Mouse (Mus musculus) limb, embryonic 15.5 days (tissue): ENCODE results near the gene Mgll. TPM values are rescaled to one million over a fixed set of nuclear protein-coding genes. Genes with fewer than 3 reads are reported as not detected.

Experiments used
- ATAC-seq: fragments of 200-750 bp; cut with Nextera tagmentation; 2 replicates; pipeline ENCODE4 v1.8.0; 2017; ENCODE audit warnings: low read depth, moderate TSS enrichment; ENCODE audit not compliant: insufficient number of reproducible peaks, low FRiP score, low TSS enrichment
- H3K27ac ChIP-seq: fragments of 300-500 bp; sonication (generic); 2 replicates; pipeline ENCODE4 v1.5.1; 2015; ENCODE audit warnings: moderate library complexity, mild to moderate bottlenecking, inconsistent platforms
- H3K27me3 ChIP-seq: fragments of 300-500 bp; sonication (generic); 2 replicates; pipeline ENCODE4 v1.6.1; 2015; ENCODE audit warnings: inconsistent platforms
- H3K36me3 ChIP-seq: fragments of 300-500 bp; sonication (generic); 2 replicates; pipeline ENCODE4 v1.6.1; 2015; ENCODE audit warnings: inconsistent platforms
- H3K4me1 ChIP-seq: fragments of 300-500 bp; sonication (generic); 2 replicates; pipeline ENCODE4 v1.6.1; 2015; ENCODE audit warnings: inconsistent platforms
- H3K4me2 ChIP-seq: fragments of 300-500 bp; sonication (generic); 2 replicates; pipeline ENCODE4 v1.6.1; 2015; ENCODE audit warnings: mild to moderate bottlenecking, inconsistent platforms
- H3K4me3 ChIP-seq: fragments of 300-500 bp; sonication (generic); 2 replicates; pipeline ENCODE4 v1.5.1; 2015; ENCODE audit warnings: mild to moderate bottlenecking, inconsistent platforms
- H3K9ac ChIP-seq: fragments of 300-500 bp; sonication (generic); 2 replicates; pipeline ENCODE4 v1.6.1; 2015; ENCODE audit warnings: inconsistent platforms
- H3K9me3 ChIP-seq: fragments of 300-500 bp; sonication (generic); 2 replicates; pipeline ENCODE4 v1.6.1; 2016; ENCODE audit warnings: inconsistent platforms
- WGBS: fragments of 180-500 bp; shearing (Covaris S2); methylation state at CpG from one replicate; pipeline ENCODE4 v1.1.7; 2015; 5-methylcytosine and 5-hydroxymethylcytosine counted together
- polyA plus RNA-seq: library from polyadenylated mRNA; unstranded; fragments of >200 nt; fragmentation: Nextera tagmentation; extraction: Ambion mirVana; gene quantifications from 2 replicates; pipeline ENCODE4 v1.2.1, GENCODE M21; 2015

The Mgll gene
- polyA plus RNA-seq, 1 experiment from 2014 or later: 21.9 TPM

GRCm38 (mm10) chr6:88829579-88829978, 105.4 kb downstream of the Mgll start:
- Histone ChIP-seq H3K27me3 (no peaks in the 10 kb centered on the region), H3K9ac (no peak overlapping the region), H3K27ac (no peak overlapping the region), H3K4me3 (no peak overlapping the region), H3K9me3 (no peaks in the 10 kb centered on the region), H3K36me3 (no peaks in the 10 kb centered on the region), H3K4me2 (no peak overlapping the region), H3K4me1 (peaks cover 21% of the 10 kb centered on the region)
- WGBS: 87% methylated on average over 4 of the region's 4 CpGs
- no peak for ATAC-seq

- Histone ChIP-seq H3K9me3 (no peaks in the 10 kb centered on the region), H3K4me3 (no peak overlapping the region), H3K4me1 (peaks cover 21% of the 10 kb centered on the region), H3K27me3 (no peaks in the 10 kb centered on the region), H3K9ac (no peak overlapping the region), H3K4me2 (no peak overlapping the region), H3K36me3 (no peaks in the 10 kb centered on the region), H3K27ac (no peak overlapping the region)
- no peak for ATAC-seq
- WGBS: 85% methylated on average over 6 of the region's 6 CpGs
Observed at GRCm38 (mm10) chr6:88830112-88830702, 106.0 kb downstream of the Mgll start.

- Histone ChIP-seq H3K4me1 (peaks cover 17% of the 10 kb centered on the region), H3K9me3 (no peaks in the 10 kb centered on the region), H3K4me2 (no peak overlapping the region), H3K36me3 (peaks cover 7% of the 10 kb centered on the region), H3K27ac (no peak overlapping the region), H3K9ac (no peak overlapping the region), H3K4me3 (no peak overlapping the region), H3K27me3 (no peaks in the 10 kb centered on the region)
- 26% methylated on average over 8 of the region's 8 CpGs for WGBS
- no peak for ATAC-seq
Observed at GRCm38 (mm10) chr6:88831456-88831855, 107.2 kb downstream of the Mgll start.

GRCm38 (mm10) chr6:88832663-88833062, 108.5 kb downstream of the Mgll start:
- 77% methylated on average over 5 of the region's 5 CpGs for WGBS
- Histone ChIP-seq H3K27ac (no peak overlapping the region), H3K36me3 (peaks cover 18% of the 10 kb centered on the region), H3K27me3 (no peaks in the 10 kb centered on the region), H3K4me3 (no peak overlapping the region), H3K4me1 (peaks cover 5% of the 10 kb centered on the region), H3K4me2 (no peak overlapping the region), H3K9ac (no peak overlapping the region), H3K9me3 (no peaks in the 10 kb centered on the region)
- no peak for ATAC-seq

- Histone ChIP-seq H3K27ac (no peak overlapping the region), H3K9me3 (no peaks in the 10 kb centered on the region), H3K27me3 (no peaks in the 10 kb centered on the region), H3K9ac (no peak overlapping the region), H3K4me1 (peaks cover 3% of the 10 kb centered on the region), H3K36me3 (peaks cover 26% of the 10 kb centered on the region), H3K4me2 (no peak overlapping the region), H3K4me3 (no peak overlapping the region)
- 81% methylated on average over 5 of the region's 5 CpGs for WGBS
- no peak for ATAC-seq
Observed at GRCm38 (mm10) chr6:88833340-88834140, 109.3 kb downstream of the Mgll start.

- Histone ChIP-seq H3K4me1 (peaks cover 3% of the 10 kb centered on the region), H3K36me3 (peaks cover 40% of the 10 kb centered on the region), H3K9me3 (no peaks in the 10 kb centered on the region), H3K27ac (no peak overlapping the region), H3K27me3 (no peaks in the 10 kb centered on the region), H3K9ac (no peak overlapping the region), H3K4me2 (no peak overlapping the region), H3K4me3 (no peak overlapping the region)
- ATAC-seq: no peak
- 56% methylated on average over 5 of the region's 5 CpGs for WGBS
Observed at GRCm38 (mm10) chr6:88835047-88835446, 110.8 kb downstream of the Mgll start.

GRCm38 (mm10) chr6:88836178-88836819, 112.1 kb downstream of the Mgll start:
- H3K4me3 ChIP-seq: no peak overlapping the region
- H3K36me3 ChIP-seq: peaks cover 40% of the 10 kb centered on the region
- ATAC-seq: no peak
- H3K4me1 ChIP-seq: peaks cover 12% of the 10 kb centered on the region
- H3K27ac ChIP-seq: no peak overlapping the region
- H3K9ac ChIP-seq: no peak overlapping the region
- WGBS: 89% methylated on average over 28 of the region's 28 CpGs
- H3K9me3 ChIP-seq: no peaks in the 10 kb centered on the region
- H3K27me3 ChIP-seq: no peaks in the 10 kb centered on the region
- no peak overlapping the region for H3K4me2 ChIP-seq

- H3K36me3 ChIP-seq: peaks cover 40% of the 10 kb centered on the region
- peaks cover 15% of the 10 kb centered on the region for H3K4me1 ChIP-seq
- WGBS: 90% methylated on average over 12 of the region's 12 CpGs
- no peak overlapping the region for H3K27ac ChIP-seq
- H3K9me3 ChIP-seq: no peaks in the 10 kb centered on the region
- no peak overlapping the region for H3K4me3 ChIP-seq
- H3K9ac ChIP-seq: no peak overlapping the region
- ATAC-seq: no peak
- no peaks in the 10 kb centered on the region for H3K27me3 ChIP-seq
- no peak overlapping the region for H3K4me2 ChIP-seq
Observed at GRCm38 (mm10) chr6:88837999-88838398, 113.8 kb downstream of the Mgll start.

GRCm38 (mm10) chr6:88838613-88839012, 114.4 kb downstream of the Mgll start:
- no peak overlapping the region for H3K9ac ChIP-seq
- H3K4me3 ChIP-seq: no peak overlapping the region
- H3K36me3 ChIP-seq: peaks cover 40% of the 10 kb centered on the region
- no peak for ATAC-seq
- H3K4me1 ChIP-seq: peaks cover 21% of the 10 kb centered on the region
- 91% methylated on average over 10 of the region's 10 CpGs for WGBS
- no peaks in the 10 kb centered on the region for H3K9me3 ChIP-seq
- H3K4me2 ChIP-seq: no peak overlapping the region
- H3K27me3 ChIP-seq: no peaks in the 10 kb centered on the region
- no peak overlapping the region for H3K27ac ChIP-seq

GRCm38 (mm10) chr6:88839135-88839970, 115.1 kb downstream of the Mgll start:
- Histone ChIP-seq H3K9me3 (no peaks in the 10 kb centered on the region), H3K9ac (no peak overlapping the region), H3K27me3 (no peaks in the 10 kb centered on the region), H3K36me3 (peaks cover 40% of the 10 kb centered on the region), H3K27ac (no peak overlapping the region), H3K4me2 (no peak overlapping the region), H3K4me3 (no peak overlapping the region), H3K4me1 (peaks cover 23% of the 10 kb centered on the region)
- ATAC-seq: no peak
- 84% methylated on average over 26 of the region's 26 CpGs for WGBS

- 68% methylated on average over 3 of the region's 3 CpGs for WGBS
- Histone ChIP-seq H3K27ac (no peak overlapping the region), H3K27me3 (no peaks in the 10 kb centered on the region), H3K4me1 (peaks cover 23% of the 10 kb centered on the region), H3K9me3 (no peaks in the 10 kb centered on the region), H3K4me2 (no peak overlapping the region), H3K36me3 (peaks cover 43% of the 10 kb centered on the region), H3K9ac (no peak overlapping the region), H3K4me3 (0 out of 2 replicates have a peak overlapping the region, but pooled peaks have one; percentile 89)
- no peak for ATAC-seq
Observed at GRCm38 (mm10) chr6:88840211-88840610, 116.0 kb downstream of the Mgll start.
